Mouse (Mus musculus) bone marrow, adult 2 months (tissue): ENCODE data around the gene Gm49333. TPM values are rescaled to one million over a fixed set of nuclear protein-coding genes. Genes with fewer than 3 reads are reported as not detected.
A peak's percentile ranks its signal among the peaks of the same experiment; 100 is the strongest.
"Not testable (repeated sequence)": the region's sequence is repeated elsewhere in the genome, so short reads cannot be mapped to it uniquely, and the experiment has no call there.

Experiments
- H3K27ac ChIP-seq: fragments of 200-500 bp; 2 replicates; pipeline ENCODE4 v1.5.1; 2012; ENCODE audit warnings: low read depth, mild to moderate bottlenecking, control low read depth, inconsistent platforms, low read length; ENCODE audit not compliant: control insufficient read depth, poor library complexity, insufficient read depth
- H3K4me1 ChIP-seq: fragments of 200-500 bp; 2 replicates; pipeline ENCODE4 v1.6.1; 2011; ENCODE audit warnings: low read length; ENCODE audit not compliant: control insufficient read depth, insufficient read depth
- H3K4me3 ChIP-seq: fragments of 200-500 bp; replicated peaks from 2 replicates; pipeline ENCODE3; 2011; ENCODE audit warnings: mild to moderate bottlenecking, low read depth, low read length, control low read depth; ENCODE audit not compliant: control insufficient read depth
- CTCF ChIP-seq: fragments of 200-500 bp; IDR thresholded peaks from 2 replicates; pipeline ENCODE4 v1.5.1; 2011; ENCODE audit warnings: low read length, control low read depth; ENCODE audit not compliant: control insufficient read depth, insufficient read depth
- POLR2A ChIP-seq: fragments of 200-500 bp; IDR thresholded peaks from 2 replicates; pipeline ENCODE4 v1.6.1; 2011; ENCODE audit warnings: low read depth, mild to moderate bottlenecking, control low read depth, low read length, borderline replicate concordance; ENCODE audit not compliant: control insufficient read depth
- WGBS: fragments of 180-500 bp; shearing (Covaris S2); methylation state at CpG from one replicate; pipeline ENCODE4 v1.1.7; 2018; 5-methylcytosine and 5-hydroxymethylcytosine counted together
- polyA plus RNA-seq: library from polyadenylated mRNA; stranded (reverse); fragments of >200 nt; gene quantifications from 2 replicates; pipeline ENCODE4 v1.2.4, GENCODE M21; 2011; ENCODE audit warnings: low replicate concordance; ENCODE audit not compliant: missing spikeins, insufficient read depth, insufficient read length

The Gm49333 gene
- polyA plus RNA-seq, 1 experiment, result not detected

DNA sequence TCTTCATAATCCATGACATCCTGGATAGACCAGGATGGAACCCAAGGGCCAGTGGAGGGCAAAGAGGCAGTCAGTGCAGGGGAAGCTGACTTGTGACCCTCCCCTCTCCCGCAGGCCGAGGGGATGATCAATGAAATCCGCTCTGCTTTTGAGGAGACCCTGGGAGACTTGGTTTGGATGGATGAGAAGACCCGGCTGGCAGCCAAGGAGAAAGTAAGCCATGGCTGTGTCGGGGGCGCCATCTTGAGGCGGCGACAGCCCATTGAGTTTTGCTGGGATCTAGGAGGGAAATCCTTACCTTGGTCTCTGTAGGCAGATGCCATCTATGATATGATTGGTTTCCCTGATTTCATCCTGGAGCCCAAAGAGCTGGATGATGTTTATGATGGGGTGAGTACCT lies 30.8 kb downstream of the Gm49333 start:
- Histone ChIP-seq H3K27ac (no peak overlapping the region), H3K4me1 (no peaks in the 10 kb centered on the region), H3K4me3 (no peak overlapping the region)
- 2% methylated on average over 8 of the region's 8 CpGs for WGBS
- TF ChIP-seq POLR2A, result no peak
- TF ChIP-seq CTCF, result peak; percentile 63

GRCm38 (mm10) chr16:20643911-20644310 lies 32.5 kb downstream of the Gm49333 start:
- WGBS, result 76% methylated on average over 7 of the region's 7 CpGs
- TF ChIP-seq POLR2A (no peak), CTCF (no peak)
- no peak overlapping the region for H3K4me3 ChIP-seq
- no peaks in the 10 kb centered on the region for H3K4me1 ChIP-seq
- no peak overlapping the region for H3K27ac ChIP-seq

GRCm38 (mm10) chr16:20651076-20651946 lies 39.9 kb downstream of the Gm49333 start, which contains the start of gene Psmd2:
Gene Psmd2, plus strand, starts transcription at chr16:20651652.
- Histone ChIP-seq H3K27ac (peak within 1 kb of the TSS; percentile 2; the same call in 1 of the 2 replicates), H3K4me3 (peak within 1 kb of the TSS; percentile 79), H3K4me1 (no peaks in the 10 kb centered on the region; the same call in 1 of the 2 replicates)
- peak; percentile 90; the same call in 1 of the 2 replicates for TF ChIP-seq POLR2A
- no peak for TF ChIP-seq CTCF
- WGBS, result under 1% methylated on average over 46 of the region's 46 CpGs

DNA sequence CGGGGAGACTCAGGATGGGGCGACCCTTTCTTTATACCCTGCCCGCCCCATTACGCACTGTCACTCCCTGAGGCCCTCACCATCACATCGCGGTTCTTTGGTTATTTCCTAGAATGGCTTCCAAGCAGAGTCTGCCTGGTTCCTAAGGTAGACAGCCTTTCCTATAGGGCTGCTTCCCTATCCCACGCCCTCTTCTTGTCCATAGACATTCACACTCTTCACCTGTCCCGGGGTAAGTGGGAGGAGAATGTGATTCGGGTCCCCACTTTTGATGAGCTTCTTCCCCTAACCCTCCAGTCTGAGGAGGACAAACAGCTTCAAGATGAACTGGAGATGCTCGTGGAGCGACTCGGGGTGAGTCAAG lies 40.5 kb downstream of the Gm49333 start:
- 9% methylated on average over 12 of the region's 12 CpGs for WGBS
- peak overlapping the region; percentile 2; the same call in 1 of the 2 replicates for H3K27ac ChIP-seq
- TF ChIP-seq CTCF (no peak), POLR2A (no peak)
- no peaks in the 10 kb centered on the region; the same call in 1 of the 2 replicates for H3K4me1 ChIP-seq
- peak overlapping the region; percentile 79 for H3K4me3 ChIP-seq

DNA sequence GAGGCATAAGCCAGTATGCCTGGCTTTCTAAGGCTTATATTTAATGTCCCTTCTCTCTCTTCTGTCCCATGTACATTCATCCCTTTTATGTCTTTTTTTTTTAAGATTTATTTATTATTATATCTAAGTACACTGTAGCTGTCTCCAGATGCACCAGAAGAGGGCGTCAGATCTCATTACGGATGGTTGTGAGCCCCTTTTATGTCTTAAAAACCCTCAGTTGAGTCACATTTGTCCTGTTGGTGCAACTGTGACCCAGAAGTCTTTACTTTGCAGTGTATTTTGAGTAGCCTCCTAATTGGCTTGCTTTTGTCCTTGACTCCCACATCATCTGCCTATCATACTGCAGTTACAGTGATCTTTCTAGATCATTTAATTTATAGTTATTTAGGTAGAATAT lies 41.9 kb downstream of the Gm49333 start:
- 50% methylated on average over 2 of the region's 2 CpGs for WGBS
- no peak overlapping the region for H3K4me3 ChIP-seq
- H3K27ac ChIP-seq, result no peak overlapping the region
- no peak for TF ChIP-seq CTCF
- no peak for TF ChIP-seq POLR2A
- H3K4me1 ChIP-seq, result no peaks in the 10 kb centered on the region; the same call in 1 of the 2 replicates

DNA sequence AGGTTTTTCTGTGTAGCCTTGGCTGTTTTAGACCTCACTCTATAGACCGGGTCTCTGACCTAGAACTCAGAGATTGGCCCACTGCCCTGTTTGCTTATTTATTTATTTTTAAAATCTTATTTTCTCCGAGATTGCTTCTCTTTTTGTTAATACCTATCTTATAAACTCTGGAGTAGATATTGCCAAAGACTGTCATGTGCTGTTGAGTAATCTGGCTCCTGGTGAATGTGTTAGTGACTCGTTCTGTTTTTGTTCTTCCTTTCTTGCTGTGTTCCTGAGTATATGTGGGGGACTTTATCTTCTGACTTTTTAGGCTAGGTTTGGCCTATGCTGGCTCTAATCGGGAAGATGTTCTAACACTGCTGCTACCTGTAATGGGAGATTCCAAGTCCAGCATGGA lies 46.3 kb downstream of the Gm49333 start:
- TF ChIP-seq CTCF (no peak), POLR2A (no peak)
- Histone ChIP-seq H3K27ac (no peak overlapping the region), H3K4me3 (no peak overlapping the region), H3K4me1 (no peaks in the 10 kb centered on the region)
- 60% methylated on average over 4 of the region's 4 CpGs for WGBS

DNA sequence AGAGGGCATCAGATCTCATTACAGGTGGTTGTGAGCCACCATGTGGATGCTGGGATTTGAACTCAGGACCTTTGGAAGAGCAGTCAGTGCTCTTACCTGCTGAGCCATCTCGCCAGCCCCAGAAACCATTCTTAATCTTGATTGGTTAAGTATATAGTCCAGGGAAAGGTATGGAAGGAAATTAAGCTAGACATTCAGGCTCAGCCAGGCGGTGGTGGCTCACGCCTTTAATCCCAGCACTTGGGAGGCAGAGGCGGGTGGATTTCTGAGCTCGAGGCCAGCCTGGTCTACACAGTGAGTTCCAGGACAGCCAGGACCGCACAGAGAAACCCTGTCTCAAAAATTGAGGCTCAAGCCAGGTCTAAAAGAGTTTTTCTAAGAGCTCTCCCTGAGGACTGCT lies 56.6 kb downstream of the Gm49333 start, which contains the start of gene Eif4g1:
Eif4g1 (plus strand) TSS at position 301 of the 400 bp plus-strand sequence.
- H3K27ac ChIP-seq, H3K4me1 ChIP-seq, H3K4me3 ChIP-seq: not testable (repeated sequence)
- WGBS, result 85% methylated on average over 6 of the region's 6 CpGs

- no peak for TF ChIP-seq POLR2A
- TF ChIP-seq CTCF, result no peak
- H3K4me1 ChIP-seq, result peaks cover 4% of the 10 kb centered on the region
- 83% methylated on average over 3 of the region's 3 CpGs for WGBS
- H3K27ac ChIP-seq, result no peak overlapping the region
- no peak overlapping the region for H3K4me3 ChIP-seq
These were observed 58.9 kb downstream of the Gm49333 start for GRCm38 (mm10) chr16:20670291-20670690.
